Mouse (Mus musculus): ENCODE results near the gene Peli1. TPM values are rescaled to one million over a fixed set of nuclear protein-coding genes. Genes with fewer than 3 reads are reported as not detected.

Gene Peli1
- polyA plus RNA-seq, 1 experiment from 2014 or later: 44.8 TPM

GRCm38 (mm10) chr11:21109279-21109678, 18.2 kb downstream of the Peli1 start:
- peaks cover 6% of the 10 kb centered on the region; the same call in 1 of the 2 replicates for H3K4me1 ChIP-seq (ENCODE audit: insufficient read depth, low read depth, low read length)
- no peak overlapping the region for H3K27ac ChIP-seq (ENCODE audit: low read length)
- no peaks in the 10 kb centered on the region for H3K9me3 ChIP-seq (ENCODE audit: low read length)
- no peak for ATAC-seq
- 77% methylated on average over 2 of the region's 2 CpGs for WGBS
- DNase-seq (ENCODE audit: low spot score): no peak
- H3K27me3 ChIP-seq (replicated peaks; ENCODE audit: insufficient read depth, low read length): no peaks in the 10 kb centered on the region
- no peak overlapping the region for H3K9ac ChIP-seq (replicated peaks; ENCODE audit: low read depth)
- H3K36me3 ChIP-seq (ENCODE audit: insufficient read depth, low read length): no peaks in the 10 kb centered on the region
- no peak for TF ChIP-seq EP300 (IDR thresholded peaks at IDR 0.05)
- no peak for TF ChIP-seq CTCF (IDR thresholded peaks at IDR 0.05)
- H3K4me2 ChIP-seq (replicated peaks; ENCODE audit: low read depth, low read length): no peak overlapping the region
- H3K4me3 ChIP-seq (ENCODE audit: low read depth, low read length): no peak overlapping the region

GRCm38 (mm10) chr11:21114516-21114915, 23.4 kb downstream of the Peli1 start:
- Histone ChIP-seq H3K4me3 (ENCODE audit: low read depth, low read length) (no peak overlapping the region), H3K4me2 (replicated peaks; ENCODE audit: low read depth, low read length) (no peak overlapping the region), H3K9me3 (ENCODE audit: low read length) (no peaks in the 10 kb centered on the region), H3K9ac (replicated peaks; ENCODE audit: low read depth) (no peak overlapping the region), H3K27ac (ENCODE audit: low read length) (no peak overlapping the region), H3K4me1 (ENCODE audit: insufficient read depth, low read depth, low read length) (peaks cover 3% of the 10 kb centered on the region; the same call in 1 of the 2 replicates), H3K27me3 (replicated peaks; ENCODE audit: insufficient read depth, low read length) (no peaks in the 10 kb centered on the region), H3K36me3 (ENCODE audit: insufficient read depth, low read length) (no peaks in the 10 kb centered on the region)
- ATAC-seq: no peak
- TF ChIP-seq EP300 (IDR thresholded peaks at IDR 0.05): no peak
- no peak for TF ChIP-seq CTCF (IDR thresholded peaks at IDR 0.05)
- DNase-seq (ENCODE audit: low spot score): no peak
- 74% methylated on average over 2 of the region's 2 CpGs for WGBS

DNA sequence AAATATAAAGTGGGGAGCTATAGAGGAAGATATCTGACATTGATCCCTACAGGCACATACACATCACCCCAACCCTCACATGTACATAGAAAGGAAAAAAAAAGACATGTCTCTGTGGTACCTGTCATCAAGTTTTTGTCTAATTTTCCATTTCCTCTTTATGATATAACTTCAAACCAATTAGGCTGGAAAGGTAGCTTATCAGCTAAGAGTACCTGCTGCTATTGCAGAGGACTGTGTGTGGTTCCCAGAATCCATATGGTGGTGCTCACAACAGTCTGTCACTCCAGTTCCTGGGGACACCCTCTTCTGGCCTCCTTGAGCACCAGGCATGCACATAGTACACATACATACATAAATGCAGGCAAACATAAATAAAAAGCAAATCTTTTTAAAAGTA, 24.7 kb downstream of the Peli1 start:
- DNase-seq (ENCODE audit: low spot score): no peak
- H3K27ac ChIP-seq (ENCODE audit: low read length): no peak overlapping the region
- no peaks in the 10 kb centered on the region for H3K27me3 ChIP-seq (replicated peaks; ENCODE audit: insufficient read depth, low read length)
- H3K9ac ChIP-seq (replicated peaks; ENCODE audit: low read depth): no peak overlapping the region
- peaks cover 6% of the 10 kb centered on the region; the same call in 1 of the 2 replicates for H3K4me1 ChIP-seq (ENCODE audit: insufficient read depth, low read depth, low read length)
- H3K4me3 ChIP-seq (ENCODE audit: low read depth, low read length): no peak overlapping the region
- no peaks in the 10 kb centered on the region for H3K36me3 ChIP-seq (ENCODE audit: insufficient read depth, low read length)
- no peak for ATAC-seq
- H3K9me3 ChIP-seq (ENCODE audit: low read length): no peaks in the 10 kb centered on the region
- no peak for TF ChIP-seq EP300 (IDR thresholded peaks at IDR 0.05)
- TF ChIP-seq CTCF (IDR thresholded peaks at IDR 0.05): no peak
- H3K4me2 ChIP-seq (replicated peaks; ENCODE audit: low read depth, low read length): no peak overlapping the region

- H3K9me3 ChIP-seq (ENCODE audit: low read length): no peaks in the 10 kb centered on the region
- no peak overlapping the region for H3K4me2 ChIP-seq (replicated peaks; ENCODE audit: low read depth, low read length)
- 79% methylated on average over 3 of the region's 3 CpGs for WGBS
- H3K4me3 ChIP-seq (ENCODE audit: low read depth, low read length): no peak overlapping the region
- DNase-seq (ENCODE audit: low spot score) (no peak), ATAC-seq (no peak)
- no peak overlapping the region for H3K27ac ChIP-seq (ENCODE audit: low read length)
- no peak overlapping the region for H3K9ac ChIP-seq (replicated peaks; ENCODE audit: low read depth)
- peaks cover 6% of the 10 kb centered on the region; the same call in 1 of the 2 replicates for H3K4me1 ChIP-seq (ENCODE audit: insufficient read depth, low read depth, low read length)
- TF ChIP-seq CTCF (IDR thresholded peaks at IDR 0.05): no peak
- TF ChIP-seq EP300 (IDR thresholded peaks at IDR 0.05): no peak
- H3K36me3 ChIP-seq (ENCODE audit: insufficient read depth, low read length): no peaks in the 10 kb centered on the region
- H3K27me3 ChIP-seq (replicated peaks; ENCODE audit: insufficient read depth, low read length): no peaks in the 10 kb centered on the region
Measured at GRCm38 (mm10) chr11:21116623-21117295, 25.7 kb downstream of the Peli1 start.

DNA sequence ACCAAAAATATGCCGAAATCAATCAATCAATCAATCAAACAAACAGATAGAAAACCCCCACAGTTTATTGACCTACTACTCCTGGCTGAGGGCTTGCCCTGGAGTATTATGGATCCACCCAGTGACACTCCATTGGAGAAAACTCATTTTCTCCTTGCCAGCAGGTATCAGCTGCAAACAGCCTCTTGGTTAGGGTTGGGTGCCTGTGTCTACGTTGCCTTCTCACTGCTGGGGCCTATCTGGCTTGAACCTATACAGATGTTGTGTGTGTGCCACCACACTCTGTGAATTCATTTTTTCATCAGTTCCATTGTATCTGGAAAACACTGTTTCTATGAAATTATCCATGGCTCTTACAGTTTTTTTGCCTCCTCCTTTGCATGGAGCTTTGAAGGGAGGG, 30.6 kb downstream of the Peli1 start:
- TF ChIP-seq CTCF (IDR thresholded peaks at IDR 0.05) (no peak), EP300 (IDR thresholded peaks at IDR 0.05) (no peak)
- Histone ChIP-seq H3K9ac (replicated peaks; ENCODE audit: low read depth) (no peak overlapping the region), H3K9me3 (ENCODE audit: low read length) (no peaks in the 10 kb centered on the region), H3K4me3 (ENCODE audit: low read depth, low read length) (no peak overlapping the region), H3K27me3 (replicated peaks; ENCODE audit: insufficient read depth, low read length) (no peaks in the 10 kb centered on the region), H3K4me2 (replicated peaks; ENCODE audit: low read depth, low read length) (no peak overlapping the region), H3K36me3 (ENCODE audit: insufficient read depth, low read length) (no peaks in the 10 kb centered on the region), H3K27ac (ENCODE audit: low read length) (no peak overlapping the region), H3K4me1 (ENCODE audit: insufficient read depth, low read depth, low read length) (peaks cover 3% of the 10 kb centered on the region; the same call in 1 of the 2 replicates)
- WGBS: 94% methylated on average over 2 of the region's 2 CpGs
- ATAC-seq (no peak), DNase-seq (ENCODE audit: low spot score) (no peak)

DNA sequence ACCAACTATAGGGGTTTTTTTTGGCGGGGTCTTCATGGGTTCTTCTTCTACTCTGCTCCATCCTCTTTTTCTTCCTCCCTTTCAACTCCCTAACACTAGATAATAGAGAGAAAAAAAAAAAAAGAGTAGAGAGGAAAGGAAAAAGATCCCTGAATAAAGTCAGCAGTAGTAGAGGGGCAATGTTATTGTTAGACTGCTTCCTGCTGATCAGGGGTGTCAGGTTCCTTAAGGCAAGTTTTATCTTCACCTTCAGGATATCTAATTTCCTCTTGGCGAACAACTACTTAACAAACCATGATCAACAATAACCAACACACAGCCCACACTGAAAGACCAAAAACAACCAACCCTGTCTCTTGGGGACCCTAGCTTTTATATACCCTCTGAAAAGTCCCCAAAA, 31.3 kb downstream of the Peli1 start:
- peaks cover 3% of the 10 kb centered on the region; the same call in 1 of the 2 replicates for H3K4me1 ChIP-seq (ENCODE audit: insufficient read depth, low read depth, low read length)
- H3K27me3 ChIP-seq (replicated peaks; ENCODE audit: insufficient read depth, low read length): no peaks in the 10 kb centered on the region

More for the DNA sequence above, 31.3 kb downstream of the Peli1 start:
- H3K27ac ChIP-seq (ENCODE audit: low read length): no peak overlapping the region
- H3K36me3 ChIP-seq (ENCODE audit: insufficient read depth, low read length): no peaks in the 10 kb centered on the region
- 68% methylated on average over 2 of the region's 2 CpGs for WGBS
- ATAC-seq: no peak
- TF ChIP-seq EP300 (IDR thresholded peaks at IDR 0.05) (no peak), CTCF (IDR thresholded peaks at IDR 0.05) (no peak)
- no peak for DNase-seq (ENCODE audit: low spot score)
- H3K4me2 ChIP-seq (replicated peaks; ENCODE audit: low read depth, low read length): no peak overlapping the region
- no peaks in the 10 kb centered on the region for H3K9me3 ChIP-seq (ENCODE audit: low read length)
- H3K4me3 ChIP-seq (ENCODE audit: low read depth, low read length): no peak overlapping the region
- no peak overlapping the region for H3K9ac ChIP-seq (replicated peaks; ENCODE audit: low read depth)
